Mouse (Mus musculus) c-Kit-positive CD71-negative TER-119-negative erythroid progenitor cells, embryonic 14.5 days (primary cell): ENCODE measurements around the gene Nt5dc3.

Experiments
- DNase-seq: peaks from one replicate; pipeline ENCODE4 v3.0.0-alpha.2; 2013; ENCODE audit warnings: low read depth

Gene Nt5dc3

GRCm38 (mm10) chr10:86779117-86779755 lies 431 bp downstream of the Nt5dc3 start:
- DNase-seq, result no peak

- no peak for DNase-seq
Measured at GRCm38 (mm10) chr10:86779816-86780500, 1.2 kb downstream of the Nt5dc3 start.

GRCm38 (mm10) chr10:86781641-86782040 lies 2.8 kb downstream of the Nt5dc3 start:
- DNase-seq, result no peak

- DNase-seq, result no peak
Measured at GRCm38 (mm10) chr10:86782656-86783055, 3.9 kb downstream of the Nt5dc3 start.

GRCm38 (mm10) chr10:86783561-86783960 lies 4.8 kb downstream of the Nt5dc3 start:
- DNase-seq, result no peak

- no peak for DNase-seq
Measured at GRCm38 (mm10) chr10:86784126-86784675, 5.4 kb downstream of the Nt5dc3 start.

GRCm38 (mm10) chr10:86785396-86785795 lies 6.6 kb downstream of the Nt5dc3 start:
- DNase-seq, result no peak

GRCm38 (mm10) chr10:86786083-86786482 lies 7.3 kb downstream of the Nt5dc3 start:
- no peak for DNase-seq

- no peak for DNase-seq
Measured at GRCm38 (mm10) chr10:86788193-86788592, 9.4 kb downstream of the Nt5dc3 start.

- no peak for DNase-seq
Measured at GRCm38 (mm10) chr10:86789146-86789672, 10.4 kb downstream of the Nt5dc3 start.

GRCm38 (mm10) chr10:86791507-86792184 lies 12.8 kb downstream of the Nt5dc3 start:
- DNase-seq, result no peak

GRCm38 (mm10) chr10:86793509-86793951 lies 14.7 kb downstream of the Nt5dc3 start:
- DNase-seq, result no peak

- DNase-seq, result no peak
Measured at GRCm38 (mm10) chr10:86794196-86794595, 15.4 kb downstream of the Nt5dc3 start.

GRCm38 (mm10) chr10:86794794-86795535 lies 16.2 kb downstream of the Nt5dc3 start:
- DNase-seq, result no peak

GRCm38 (mm10) chr10:86796073-86796741 lies 17.4 kb downstream of the Nt5dc3 start:
- no peak for DNase-seq

GRCm38 (mm10) chr10:86807362-86807761 lies 28.6 kb downstream of the Nt5dc3 start:
- no peak for DNase-seq

- no peak for DNase-seq
Measured at GRCm38 (mm10) chr10:86808013-86808758, 29.4 kb downstream of the Nt5dc3 start.

- DNase-seq, result no peak
Measured at GRCm38 (mm10) chr10:86810000-86810399, 31.2 kb downstream of the Nt5dc3 start.

GRCm38 (mm10) chr10:86810612-86811011 lies 31.8 kb downstream of the Nt5dc3 start:
- no peak for DNase-seq

GRCm38 (mm10) chr10:86814292-86815131 lies 35.7 kb downstream of the Nt5dc3 start:
- DNase-seq, result no peak
